Mouse (Mus musculus): Measurements from ENCODE around the gene Brpf3. TPM values are rescaled to one million over a fixed set of nuclear protein-coding genes. Genes with fewer than 3 reads are reported as not detected.

Brpf3 gene
- 29.3 and 34.8 TPM in 2 replicates for polyA plus RNA-seq (2014; fragmentation: Nextera tagmentation; extraction: Ambion mirVana)

GRCm38 (mm10) chr17:28800671-28801412 lies at the start of gene Brpf3:
Brpf3 (plus strand) TSS chr17:28801090.
- under 1% methylated on average over 76 of the region's 99 CpGs for WGBS
- Histone ChIP-seq H3K4me1 (replicated peaks; ENCODE audit: control insufficient read depth, insufficient read depth, low read length) (peaks cover 34% of the 10 kb centered on the region), H3K9me3 (ENCODE audit: control insufficient read depth, low read length) (no peaks in the 10 kb centered on the region), H3K9ac (ENCODE audit: low read depth, low read length) (peak within 1 kb of the TSS; percentile 99), H3K4me2 (peak within 1 kb of the TSS; percentile 93), H3K27ac (ENCODE audit: low read depth, low read length) (peak within 1 kb of the TSS; percentile 98), H3K4me3 (ENCODE audit: low read depth, low read length) (peak within 1 kb of the TSS; percentile 94), H3K36me3 (ENCODE audit: control insufficient read depth, insufficient read depth, low read length) (peaks cover 2% of the 10 kb centered on the region), H3K27me3 (replicated peaks; ENCODE audit: control insufficient read depth, insufficient read depth, low read length) (no peaks in the 10 kb centered on the region)
- DNase-seq (ENCODE audit: low spot score) = peak; percentile 82
- peak; percentile 69 for ATAC-seq (replicated peaks; ENCODE audit: low FRiP score)

GRCm38 (mm10) chr17:28756447-28756846 lies 44.4 kb upstream of the Brpf3 start:
- WGBS = 52% methylated on average over 5 of the region's 5 CpGs
- no peak for ATAC-seq (replicated peaks; ENCODE audit: low FRiP score)

GRCm38 (mm10) chr17:28757470-28757869 lies 43.4 kb upstream of the Brpf3 start:
- Histone ChIP-seq H3K27me3 (replicated peaks; ENCODE audit: control insufficient read depth, insufficient read depth, low read length) (no peaks in the 10 kb centered on the region; the same call in 1 of the 2 replicates), H3K36me3 (ENCODE audit: control insufficient read depth, insufficient read depth, low read length) (no peaks in the 10 kb centered on the region), H3K4me2 (no peak overlapping the region), H3K4me3 (ENCODE audit: low read depth, low read length) (no peak overlapping the region), H3K9ac (ENCODE audit: low read depth, low read length) (no peak overlapping the region), H3K4me1 (replicated peaks; ENCODE audit: control insufficient read depth, insufficient read depth, low read length) (no peaks in the 10 kb centered on the region), H3K27ac (ENCODE audit: low read depth, low read length) (no peak overlapping the region), H3K9me3 (ENCODE audit: control insufficient read depth, low read length) (no peaks in the 10 kb centered on the region)
- DNase-seq (ENCODE audit: low spot score) (no peak), ATAC-seq (replicated peaks; ENCODE audit: low FRiP score) (no peak)
- WGBS = 81% methylated on average over 2 of the region's 2 CpGs

More at GRCm38 (mm10) chr17:28756447-28756846, 44.4 kb upstream of the Brpf3 start:
- Histone ChIP-seq H3K4me2 (no peak overlapping the region), H3K27ac (ENCODE audit: low read depth, low read length) (no peak overlapping the region), H3K9me3 (ENCODE audit: control insufficient read depth, low read length) (no peaks in the 10 kb centered on the region), H3K4me3 (ENCODE audit: low read depth, low read length) (no peak overlapping the region), H3K27me3 (replicated peaks; ENCODE audit: control insufficient read depth, insufficient read depth, low read length) (no peaks in the 10 kb centered on the region; the same call in 1 of the 2 replicates), H3K36me3 (ENCODE audit: control insufficient read depth, insufficient read depth, low read length) (no peaks in the 10 kb centered on the region), H3K9ac (ENCODE audit: low read depth, low read length) (no peak overlapping the region), H3K4me1 (replicated peaks; ENCODE audit: control insufficient read depth, insufficient read depth, low read length) (no peaks in the 10 kb centered on the region)
- no peak for DNase-seq (ENCODE audit: low spot score)

GRCm38 (mm10) chr17:28760736-28761312 lies 40.1 kb upstream of the Brpf3 start:
- Histone ChIP-seq H3K9me3 (ENCODE audit: control insufficient read depth, low read length) (no peaks in the 10 kb centered on the region), H3K27ac (ENCODE audit: low read depth, low read length) (no peak overlapping the region), H3K36me3 (ENCODE audit: control insufficient read depth, insufficient read depth, low read length) (no peaks in the 10 kb centered on the region), H3K9ac (ENCODE audit: low read depth, low read length) (no peak overlapping the region), H3K4me2 (no peak overlapping the region), H3K4me1 (replicated peaks; ENCODE audit: control insufficient read depth, insufficient read depth, low read length) (no peaks in the 10 kb centered on the region), H3K4me3 (ENCODE audit: low read depth, low read length) (no peak overlapping the region), H3K27me3 (replicated peaks; ENCODE audit: control insufficient read depth, insufficient read depth, low read length) (no peaks in the 10 kb centered on the region; the same call in 1 of the 2 replicates)
- ATAC-seq (replicated peaks; ENCODE audit: low FRiP score) (no peak), DNase-seq (ENCODE audit: low spot score) (no peak)
- WGBS = 62% methylated on average over 8 of the region's 8 CpGs

DNA sequence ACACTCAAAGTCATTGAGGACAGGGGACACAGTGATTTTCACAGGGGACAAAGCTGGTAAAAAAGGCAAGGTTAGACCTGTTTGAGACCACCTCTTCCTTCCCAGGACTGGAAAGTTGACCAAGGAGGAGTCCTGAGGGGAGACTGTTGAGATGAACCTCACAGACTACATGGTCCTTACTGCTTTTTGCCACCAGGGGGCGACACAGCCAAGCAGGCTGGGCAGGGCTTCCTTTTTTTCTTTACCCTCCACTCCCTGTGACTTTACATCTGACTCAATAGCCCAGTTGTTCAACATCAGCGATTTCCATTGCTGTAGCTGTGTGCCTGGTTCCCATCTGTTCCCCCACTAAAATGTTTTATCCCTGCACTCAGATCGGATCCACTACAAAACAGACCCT lies 39.0 kb upstream of the Brpf3 start:
- no peak overlapping the region for H3K4me2 ChIP-seq
- peaks cover 3% of the 10 kb centered on the region for H3K27me3 ChIP-seq (replicated peaks; ENCODE audit: control insufficient read depth, insufficient read depth, low read length)
- no peaks in the 10 kb centered on the region for H3K36me3 ChIP-seq (ENCODE audit: control insufficient read depth, insufficient read depth, low read length)
- no peak overlapping the region for H3K4me3 ChIP-seq (ENCODE audit: low read depth, low read length)
- ATAC-seq (replicated peaks; ENCODE audit: low FRiP score) = 0 out of 2 replicates have a peak, but pooled peaks have one; percentile 15
- 12% methylated on average over 3 of the region's 3 CpGs for WGBS
- no peak overlapping the region for H3K9ac ChIP-seq (ENCODE audit: low read depth, low read length)
- no peaks in the 10 kb centered on the region for H3K4me1 ChIP-seq (replicated peaks; ENCODE audit: control insufficient read depth, insufficient read depth, low read length)
- DNase-seq (ENCODE audit: low spot score) = peak; percentile 70
- H3K27ac ChIP-seq (ENCODE audit: low read depth, low read length) = no peak overlapping the region
- H3K9me3 ChIP-seq (ENCODE audit: control insufficient read depth, low read length) = no peaks in the 10 kb centered on the region

DNA sequence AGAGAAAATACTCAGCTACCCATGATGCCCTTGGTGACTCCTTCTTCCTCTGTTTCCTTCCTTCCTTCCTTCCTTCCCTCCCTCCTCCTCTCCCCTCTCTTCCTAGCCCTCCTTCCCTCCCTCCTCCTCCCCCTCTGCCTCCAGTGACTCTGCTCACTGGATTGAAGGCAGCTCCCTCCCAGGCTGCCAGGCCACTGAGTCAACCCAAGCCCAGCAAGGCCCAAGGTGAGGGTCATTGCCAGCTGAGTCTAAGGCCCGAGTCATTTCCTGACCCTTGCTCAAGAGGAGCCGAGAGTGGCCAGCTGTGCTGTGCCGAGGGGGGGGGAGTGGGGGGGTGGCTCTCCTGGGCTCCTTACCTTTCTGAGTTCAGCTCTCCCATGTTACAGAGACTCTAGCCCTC lies 34.7 kb upstream of the Brpf3 start:
- H3K4me1 ChIP-seq (replicated peaks; ENCODE audit: control insufficient read depth, insufficient read depth, low read length) = peaks cover 7% of the 10 kb centered on the region; the same call in 1 of the 2 replicates
- no peak overlapping the region for H3K27ac ChIP-seq (ENCODE audit: low read depth, low read length)
- no peaks in the 10 kb centered on the region for H3K36me3 ChIP-seq (ENCODE audit: control insufficient read depth, insufficient read depth, low read length)
- H3K4me3 ChIP-seq (ENCODE audit: low read depth, low read length) = no peak overlapping the region
- WGBS = 36% methylated on average over 3 of the region's 3 CpGs
- H3K9me3 ChIP-seq (ENCODE audit: control insufficient read depth, low read length) = no peaks in the 10 kb centered on the region
- H3K4me2 ChIP-seq = no peak overlapping the region
- no peak for ATAC-seq (replicated peaks; ENCODE audit: low FRiP score)
- peaks cover 41% of the 10 kb centered on the region for H3K27me3 ChIP-seq (replicated peaks; ENCODE audit: control insufficient read depth, insufficient read depth, low read length)
- no peak overlapping the region for H3K9ac ChIP-seq (ENCODE audit: low read depth, low read length)
- no peak for DNase-seq (ENCODE audit: low spot score)

GRCm38 (mm10) chr17:28766781-28767515 lies 33.9 kb upstream of the Brpf3 start:
- Histone ChIP-seq H3K9me3 (ENCODE audit: control insufficient read depth, low read length) (no peaks in the 10 kb centered on the region), H3K4me3 (ENCODE audit: low read depth, low read length) (no peak overlapping the region), H3K36me3 (ENCODE audit: control insufficient read depth, insufficient read depth, low read length) (no peaks in the 10 kb centered on the region), H3K4me2 (no peak overlapping the region), H3K27me3 (replicated peaks; ENCODE audit: control insufficient read depth, insufficient read depth, low read length) (peaks cover 43% of the 10 kb centered on the region), H3K27ac (ENCODE audit: low read depth, low read length) (no peak overlapping the region), H3K4me1 (replicated peaks; ENCODE audit: control insufficient read depth, insufficient read depth, low read length) (peaks cover 7% of the 10 kb centered on the region; the same call in 1 of the 2 replicates), H3K9ac (ENCODE audit: low read depth, low read length) (no peak overlapping the region)
- DNase-seq (ENCODE audit: low spot score) = no peak
- ATAC-seq (replicated peaks; ENCODE audit: low FRiP score) = no peak
- WGBS = 75% methylated on average over 11 of the region's 11 CpGs

DNA sequence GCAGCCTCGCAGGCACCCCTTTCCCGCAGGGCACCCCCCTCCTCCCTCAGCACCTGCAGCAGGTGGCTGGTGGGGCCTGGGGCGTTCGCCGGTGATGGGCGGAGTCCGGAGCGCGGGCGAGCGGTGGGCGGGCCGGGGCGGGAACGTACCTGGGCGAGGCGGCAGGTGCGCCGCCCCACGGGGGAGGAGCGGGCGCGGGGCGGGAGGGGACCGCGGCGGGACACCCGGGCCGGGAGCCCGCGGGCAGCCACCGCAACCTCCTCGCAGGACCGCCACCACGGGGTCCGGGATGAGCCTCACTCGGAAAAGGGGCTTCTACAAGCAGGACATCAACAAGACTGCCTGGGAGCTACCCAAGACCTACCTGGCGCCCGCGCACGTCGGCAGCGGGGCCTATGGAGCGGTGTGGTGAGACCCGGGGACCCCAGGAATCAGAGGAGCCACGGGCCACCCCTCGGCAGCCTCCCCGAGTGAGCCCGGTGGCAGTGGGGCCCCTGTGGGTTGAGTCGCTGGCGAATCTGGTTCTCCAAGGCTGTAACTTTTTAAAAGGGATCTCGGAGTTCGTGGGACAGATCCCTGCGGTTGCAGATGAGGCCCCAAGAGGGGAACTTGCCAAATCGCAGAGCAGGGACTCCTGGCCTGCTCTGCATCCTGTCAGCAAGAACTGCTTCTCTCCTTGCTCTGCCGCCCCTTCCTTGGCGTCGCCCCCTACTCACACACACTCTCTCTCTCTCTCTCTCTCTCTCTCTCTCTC lies 31.6 kb upstream of the Brpf3 start, which contains the start of gene Mapk13:
TSS of gene Mapk13 (plus strand) at position 177 of the 754 bp plus-strand sequence.
- Histone ChIP-seq H3K4me1 (replicated peaks; ENCODE audit: control insufficient read depth, insufficient read depth, low read length) (peaks cover 7% of the 10 kb centered on the region; the same call in 1 of the 2 replicates), H3K36me3 (ENCODE audit: control insufficient read depth, insufficient read depth, low read length) (no peaks in the 10 kb centered on the region), H3K9ac (ENCODE audit: low read depth, low read length) (peak within 1 kb of the TSS; percentile 40; the same call in 1 of the 2 replicates), H3K27me3 (replicated peaks; ENCODE audit: control insufficient read depth, insufficient read depth, low read length) (peaks cover 43% of the 10 kb centered on the region), H3K9me3 (ENCODE audit: control insufficient read depth, low read length) (no peaks in the 10 kb centered on the region), H3K4me3 (ENCODE audit: low read depth, low read length) (peak within 1 kb of the TSS; percentile 52), H3K27ac (ENCODE audit: low read depth, low read length) (no peak within 1 kb of the TSS), H3K4me2 (peak within 1 kb of the TSS; percentile 81)
- no peak for DNase-seq (ENCODE audit: low spot score)
- WGBS = 2% methylated on average over 58 of the region's 58 CpGs
- no peak for ATAC-seq (replicated peaks; ENCODE audit: low FRiP score)
